Mouse (Mus musculus): ENCODE data around the gene Il17c.
A peak's percentile ranks its signal among the peaks of the same experiment; 100 is the strongest.

Gene Il17c

DNA sequence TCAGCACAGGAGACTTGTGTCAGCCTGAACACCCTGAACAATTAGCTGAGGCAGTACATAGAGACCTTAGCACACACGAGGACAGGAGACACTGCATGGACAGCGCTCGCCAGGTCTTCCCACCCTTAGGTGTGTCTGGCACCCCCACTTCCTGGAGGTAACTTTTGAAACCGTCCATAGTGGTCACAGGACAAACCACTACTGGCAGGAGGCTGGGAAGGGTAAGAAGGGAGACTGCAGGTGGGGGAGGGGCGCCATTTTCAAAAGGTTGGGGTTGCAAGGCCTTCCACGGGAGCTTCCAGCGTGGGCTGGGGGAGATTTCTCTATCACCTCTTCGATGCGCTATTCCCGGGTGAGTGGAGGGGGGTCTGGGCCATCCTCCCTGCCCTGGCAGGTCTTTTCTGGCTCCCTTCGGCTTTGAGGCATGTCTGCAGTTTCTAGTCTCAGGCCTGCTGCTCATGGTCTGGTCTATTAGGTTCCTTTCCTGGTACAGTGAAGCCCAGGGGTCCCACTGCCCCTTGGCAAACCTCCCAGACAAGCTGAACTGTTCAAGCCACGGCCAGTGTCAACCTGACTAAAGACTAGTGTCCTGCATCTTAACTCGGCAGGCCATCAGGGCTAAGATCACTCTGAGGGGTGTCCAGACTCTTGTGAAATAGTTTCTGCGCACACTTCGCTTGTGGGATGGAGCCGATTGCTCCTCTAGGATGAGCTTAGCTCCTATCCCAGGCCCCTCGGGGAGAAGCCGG is 10.0 kb downstream of the Il17c start:
- DNase-seq (ENCODE audit: low read depth): no peak

DNA sequence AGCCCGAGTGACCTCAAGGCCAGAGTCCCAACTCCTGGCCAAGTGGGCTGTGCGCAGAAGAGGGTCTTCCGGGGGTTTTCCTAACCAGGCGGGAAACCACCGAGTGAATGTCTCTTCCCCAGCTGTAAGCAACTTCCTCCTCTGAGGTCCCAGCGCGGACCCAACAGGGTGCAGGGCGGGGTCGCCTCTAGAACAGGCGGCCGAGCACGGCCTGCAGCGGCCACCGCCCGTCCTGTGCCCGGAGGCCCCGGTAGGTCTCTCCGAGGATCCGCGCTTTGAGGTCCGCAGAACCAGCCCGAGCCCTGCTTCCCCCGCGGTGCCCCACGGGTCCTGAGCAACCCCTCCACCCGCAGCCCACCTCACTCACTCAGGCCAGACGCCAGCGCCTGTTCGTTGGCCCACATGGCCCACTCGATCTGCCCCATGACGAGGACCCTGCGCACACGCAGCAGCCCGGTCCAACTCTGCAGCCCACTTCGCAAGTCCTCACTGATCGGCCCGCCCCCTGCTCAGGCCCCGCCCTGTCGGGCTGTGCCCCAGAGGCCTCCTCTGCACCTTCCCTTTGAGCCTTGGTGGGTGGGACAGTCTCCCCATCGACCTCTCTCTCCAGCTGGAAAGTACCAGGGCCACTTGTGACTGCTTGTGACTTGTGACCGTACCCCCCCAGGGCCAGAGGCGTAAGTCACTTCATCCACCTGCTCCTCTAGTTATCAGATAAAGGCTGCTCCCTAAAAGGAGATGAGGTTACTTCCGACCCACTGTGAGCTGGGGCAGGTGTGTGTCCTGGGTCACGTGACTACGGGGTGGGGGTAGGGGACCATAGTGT is 10.8 kb downstream of the Il17c start, which contains the start of gene Cyba:
Gene Cyba (minus strand): TSS at position 488 of the 826 bp plus-strand sequence.
- peak; percentile 82 for DNase-seq (ENCODE audit: low read depth)

DNA sequence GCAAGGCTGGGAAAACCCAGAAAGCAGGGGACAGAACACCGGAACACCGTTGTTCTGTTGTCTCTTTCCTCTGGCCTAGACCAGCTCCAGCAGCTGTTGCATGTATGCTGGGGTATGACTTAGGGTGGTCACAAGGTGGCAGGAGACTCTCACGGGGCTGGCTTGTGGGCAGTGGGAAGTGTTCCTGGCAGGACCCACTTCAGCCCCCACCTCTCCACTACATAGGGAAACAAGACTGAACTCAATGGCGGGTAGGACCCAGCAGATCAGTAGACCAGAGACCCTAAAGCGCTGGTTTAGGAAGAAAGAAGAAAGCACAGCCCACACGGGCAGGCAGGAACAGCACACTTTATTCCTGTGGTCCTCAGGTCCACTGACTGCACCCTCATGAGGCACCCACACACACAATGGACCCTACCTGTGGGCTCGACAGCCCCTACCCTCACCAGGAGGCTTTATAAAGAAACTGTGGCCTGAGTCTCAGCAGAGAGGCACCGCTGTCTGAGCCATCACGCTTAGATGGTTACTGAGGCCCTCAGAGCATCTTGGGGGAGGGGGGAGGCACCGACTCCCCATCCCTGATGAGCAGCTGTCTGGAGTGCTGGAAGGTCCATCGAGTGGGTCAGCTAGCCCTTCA is 11.6 kb downstream of the Il17c start:
- DNase-seq (ENCODE audit: low read depth): peak; percentile 51

DNA sequence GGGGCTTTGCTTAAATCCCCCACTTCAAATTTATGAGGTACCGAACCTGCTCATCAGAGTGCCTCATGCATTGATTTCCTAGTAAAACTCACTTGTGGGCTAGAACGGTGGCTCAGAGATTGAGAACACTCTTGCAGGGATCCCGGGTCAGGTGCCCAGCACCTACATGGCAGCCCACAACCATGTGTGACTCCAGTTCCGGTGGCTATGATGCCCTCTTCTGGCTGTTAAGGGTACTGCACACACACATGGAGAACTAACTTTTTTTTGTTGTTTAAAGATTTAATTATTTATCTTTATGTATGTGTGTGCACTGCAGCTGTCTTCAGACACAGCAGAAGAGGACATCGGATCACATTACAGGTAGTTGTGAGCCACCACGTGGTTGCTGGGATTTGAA is 13.6 kb downstream of the Il17c start:
- DNase-seq (ENCODE audit: low read depth): peak; percentile 26

DNA sequence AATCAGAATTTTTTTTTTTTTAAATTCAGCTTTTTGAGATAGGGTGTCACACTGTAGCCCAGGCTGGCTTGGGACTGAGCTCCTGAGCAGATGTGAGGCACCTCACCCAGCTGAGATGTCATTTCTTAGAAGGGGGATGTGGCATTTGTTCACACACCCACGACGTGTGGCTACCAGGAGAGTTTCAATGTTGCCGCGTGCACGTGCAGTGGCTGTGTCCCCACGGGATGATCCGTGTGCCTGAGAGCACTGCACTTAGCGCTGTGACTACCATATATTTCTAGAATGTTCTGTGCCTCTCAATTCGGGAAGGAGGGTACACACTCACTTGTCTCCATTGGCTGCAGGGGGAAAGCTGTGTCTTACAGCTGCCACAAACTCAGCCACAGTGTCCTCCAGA is 14.3 kb downstream of the Il17c start:
- no peak for DNase-seq (ENCODE audit: low read depth)

DNA sequence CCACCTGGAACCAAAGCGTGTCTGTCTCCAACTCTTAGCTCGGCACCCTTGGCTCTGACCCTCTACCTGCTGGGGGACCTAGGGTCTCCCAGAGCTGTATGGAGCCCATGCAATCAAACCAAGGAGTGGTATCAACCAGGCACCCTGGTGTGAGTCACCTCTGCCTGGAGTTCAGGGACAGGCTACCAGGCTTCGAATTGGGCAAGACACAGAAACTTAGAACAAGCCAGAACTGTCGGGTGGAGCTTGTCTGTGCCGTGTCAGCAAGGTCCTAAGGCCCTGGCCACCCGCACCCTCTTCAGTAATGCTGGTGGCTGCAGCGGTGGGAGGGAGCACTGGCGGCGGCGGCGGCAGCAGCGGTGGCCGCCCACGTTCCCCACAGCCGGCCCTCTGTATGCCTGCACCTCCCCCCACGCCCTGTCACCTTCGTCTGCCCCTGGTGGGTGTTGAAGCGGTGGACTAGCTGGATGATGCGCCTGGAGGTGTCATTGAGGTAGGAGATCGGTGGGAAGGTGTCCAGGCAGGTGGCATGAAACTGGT is 14.8 kb downstream of the Il17c start:
- DNase-seq (ENCODE audit: low read depth): no peak

DNA sequence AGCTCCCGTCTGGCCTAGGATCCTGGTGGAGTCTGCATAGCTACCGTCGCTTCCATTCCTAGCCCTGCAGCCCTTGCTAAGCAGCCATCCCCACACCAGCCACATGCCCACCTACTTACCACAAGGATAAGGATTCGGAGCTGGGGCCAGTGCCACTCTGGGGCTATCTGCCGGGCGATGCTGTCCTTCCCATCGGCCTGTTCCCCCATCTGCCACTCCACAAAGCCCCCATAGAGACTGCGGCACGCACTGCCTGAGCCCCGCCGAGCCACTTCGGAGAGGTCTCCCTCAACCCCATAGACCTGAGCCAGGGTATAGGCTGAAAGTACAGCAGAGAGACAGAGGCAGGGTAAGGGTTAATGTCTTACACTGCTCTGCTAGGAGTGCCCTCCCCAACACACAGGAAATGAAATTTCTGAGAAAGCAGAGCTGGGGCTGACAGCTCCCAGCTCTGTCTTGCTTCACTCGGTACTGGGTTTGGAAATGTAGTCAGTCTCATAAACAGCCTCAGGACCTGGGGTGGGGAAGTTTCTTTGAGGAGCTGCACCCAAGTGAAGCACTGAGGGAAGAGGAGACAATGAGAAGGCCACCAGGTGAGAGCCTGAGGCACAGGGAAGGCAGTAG is 16.0 kb downstream of the Il17c start:
- peak; percentile 38 for DNase-seq (ENCODE audit: low read depth)

DNA sequence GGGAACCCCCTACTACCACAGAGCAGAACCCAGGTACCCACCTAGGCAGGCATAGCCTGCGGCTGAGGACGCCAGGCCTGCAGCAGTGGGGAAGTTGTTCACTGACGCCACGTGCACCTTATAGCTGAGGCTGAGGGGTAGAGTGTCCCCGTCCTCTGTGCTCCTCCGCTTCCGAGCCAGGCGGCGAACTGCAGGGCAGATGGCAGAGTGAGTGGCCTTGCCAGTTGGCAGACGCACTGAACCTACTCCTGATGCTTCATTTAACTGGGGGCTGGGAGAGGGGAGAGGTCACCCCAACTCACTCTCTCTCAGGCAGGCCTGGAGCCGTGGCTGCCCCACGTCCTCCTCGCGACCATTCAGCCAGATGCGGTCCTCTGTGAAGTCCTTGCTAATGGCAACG is 17.5 kb downstream of the Il17c start:
- DNase-seq (ENCODE audit: low read depth): no peak

DNA sequence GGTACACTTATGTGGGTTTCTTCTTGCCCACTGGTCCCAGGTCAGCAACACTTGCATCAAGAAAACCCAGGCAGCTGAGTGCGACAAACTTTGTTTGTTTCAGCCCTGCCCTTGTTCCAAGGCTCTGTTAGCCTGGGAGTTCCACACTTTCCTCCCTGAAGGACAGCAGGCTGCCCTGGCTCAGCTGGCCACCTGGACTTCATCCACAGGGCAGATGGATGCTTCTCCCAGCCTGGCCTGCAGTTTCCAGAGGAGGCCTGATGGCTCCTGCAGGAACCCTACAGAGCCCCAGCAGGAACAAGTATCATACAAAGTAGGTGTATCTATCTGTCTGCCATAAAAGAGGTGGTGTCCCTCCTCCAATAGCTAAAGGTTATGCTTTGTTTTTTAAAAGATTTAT is 19.5 kb downstream of the Il17c start:
- DNase-seq (ENCODE audit: low read depth): no peak

DNA sequence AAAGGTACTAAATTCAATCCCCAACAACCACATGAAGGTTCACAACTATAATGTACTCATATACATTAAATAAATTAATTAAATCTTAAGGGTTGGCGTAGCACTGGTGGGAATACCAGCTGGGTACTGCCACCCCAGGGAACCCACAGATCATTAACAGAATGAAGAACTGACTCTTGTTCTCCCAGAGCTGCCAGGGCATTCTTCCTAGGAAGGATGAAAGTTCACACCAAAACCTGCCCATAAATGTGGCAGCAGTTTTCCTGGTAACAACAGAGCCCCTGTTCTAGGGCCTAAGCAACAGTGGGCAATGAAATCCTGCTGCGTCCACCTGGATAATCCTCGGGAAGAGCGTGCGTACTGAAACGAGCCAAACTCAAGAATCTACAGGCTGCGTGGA is 20.5 kb downstream of the Il17c start:
- no peak for DNase-seq (ENCODE audit: low read depth)

DNA sequence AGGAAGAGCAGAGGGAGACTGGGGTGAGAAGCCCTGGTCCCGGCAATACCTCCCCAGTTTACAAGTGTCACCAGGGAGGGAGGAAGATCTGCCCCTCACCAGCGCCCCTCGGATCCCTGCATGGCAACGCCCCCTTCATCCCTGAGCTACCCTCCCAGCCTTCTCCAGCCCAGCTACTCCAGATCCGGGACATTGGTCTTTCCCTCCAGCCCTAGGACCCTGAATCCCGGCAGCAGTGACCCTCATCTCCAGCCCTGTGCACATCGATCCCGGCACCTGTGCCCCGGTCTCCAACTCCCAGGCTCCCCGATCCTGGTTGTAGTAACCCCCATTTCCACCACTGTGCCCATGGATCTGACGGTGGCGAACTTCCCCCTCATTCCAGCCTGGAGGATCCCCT is 21.0 kb downstream of the Il17c start:
- no peak for DNase-seq (ENCODE audit: low read depth)

DNA sequence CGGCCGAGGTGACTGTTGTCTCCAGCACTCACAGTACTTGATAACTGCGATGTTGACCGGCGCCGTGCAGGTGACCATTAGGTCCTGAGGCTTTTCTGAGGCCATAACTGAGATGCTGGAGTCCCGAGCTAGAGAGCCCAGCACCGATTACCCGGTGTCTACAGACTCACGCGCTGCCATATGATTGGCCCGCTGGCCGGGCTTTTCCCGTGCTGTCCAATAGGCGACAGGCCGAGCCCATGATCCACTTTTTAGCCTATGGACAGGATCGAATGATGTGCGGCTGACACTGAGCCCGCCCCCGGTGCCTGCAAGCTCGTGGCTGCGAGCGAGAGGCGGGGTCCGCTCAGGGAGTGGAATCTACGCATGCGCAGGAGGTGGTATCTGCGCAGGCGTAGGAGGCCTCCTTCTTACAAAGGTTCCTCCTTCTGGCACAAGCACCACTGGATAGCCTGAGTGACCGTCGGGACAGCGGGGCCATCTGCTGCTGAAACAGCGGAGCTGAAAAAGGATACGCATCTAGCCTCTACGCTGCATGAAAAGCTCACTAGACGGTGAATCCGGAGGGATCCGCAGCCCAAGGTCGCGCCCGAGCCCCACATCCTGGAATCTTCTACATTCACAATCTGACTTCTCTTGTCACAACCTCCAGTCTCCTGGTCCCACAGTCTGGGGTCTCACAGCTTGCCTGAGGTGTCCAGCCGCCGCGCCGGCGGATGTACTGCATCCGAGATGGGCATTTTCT is 21.6 kb downstream of the Il17c start, which contains the start of gene Mvd:
Gene Mvd (minus strand): TSS at position 161 of the 745 bp plus-strand sequence.
- DNase-seq (ENCODE audit: low read depth): peak; percentile 99

DNA sequence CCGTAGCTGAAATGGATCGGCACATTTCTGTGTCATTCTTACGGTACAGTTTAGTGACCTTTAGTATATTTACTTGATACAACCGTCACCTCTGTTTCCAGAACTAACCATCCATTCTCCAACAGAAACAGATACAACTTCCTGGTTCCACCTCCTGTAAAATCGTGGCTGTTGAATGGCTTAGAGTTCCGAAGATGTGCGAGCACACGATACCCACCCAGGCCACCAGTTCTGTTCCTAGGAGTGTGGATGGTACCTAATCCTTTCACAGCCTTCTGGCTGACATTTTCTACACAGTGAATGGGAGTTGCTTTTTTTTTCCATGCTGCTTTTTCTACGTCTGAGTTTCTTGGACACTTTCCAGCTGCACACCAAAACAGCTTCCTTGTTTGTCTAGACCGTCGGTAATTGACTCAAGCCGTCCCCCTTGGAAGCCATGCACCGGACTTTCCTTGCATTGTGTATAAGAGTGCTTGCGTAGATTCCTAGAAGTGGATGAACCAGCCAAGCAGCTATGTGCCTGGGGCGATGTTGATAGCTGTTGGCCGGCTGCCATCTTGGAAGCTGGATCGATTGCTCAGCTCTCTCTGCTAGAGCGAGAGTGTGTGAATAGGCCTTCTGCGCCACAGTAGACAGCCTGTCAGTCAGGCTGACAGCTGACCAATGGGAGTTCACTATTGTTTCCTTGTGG is 22.4 kb downstream of the Il17c start:
- peak; percentile 90 for DNase-seq (ENCODE audit: low read depth)

DNA sequence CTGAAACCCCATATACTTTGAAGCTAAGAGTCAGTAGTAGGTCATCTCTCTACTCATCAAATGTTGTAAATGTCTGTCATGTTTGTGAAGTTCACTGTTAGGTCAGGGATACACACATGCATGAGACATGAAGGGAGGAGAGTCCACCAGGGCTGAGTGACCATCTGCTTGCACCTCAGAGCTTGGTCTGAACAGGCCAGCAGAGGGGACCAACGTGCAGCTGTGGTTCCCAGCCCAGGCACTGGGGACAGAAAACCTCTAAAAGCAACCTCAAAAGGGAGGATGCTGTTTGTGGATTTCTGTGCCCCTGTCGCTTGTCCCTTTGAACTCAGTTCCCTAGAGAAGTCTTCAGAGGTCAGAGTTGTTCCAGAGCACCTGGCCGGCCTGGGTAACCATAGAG is 23.4 kb downstream of the Il17c start:
- DNase-seq (ENCODE audit: low read depth): peak; percentile 62

DNA sequence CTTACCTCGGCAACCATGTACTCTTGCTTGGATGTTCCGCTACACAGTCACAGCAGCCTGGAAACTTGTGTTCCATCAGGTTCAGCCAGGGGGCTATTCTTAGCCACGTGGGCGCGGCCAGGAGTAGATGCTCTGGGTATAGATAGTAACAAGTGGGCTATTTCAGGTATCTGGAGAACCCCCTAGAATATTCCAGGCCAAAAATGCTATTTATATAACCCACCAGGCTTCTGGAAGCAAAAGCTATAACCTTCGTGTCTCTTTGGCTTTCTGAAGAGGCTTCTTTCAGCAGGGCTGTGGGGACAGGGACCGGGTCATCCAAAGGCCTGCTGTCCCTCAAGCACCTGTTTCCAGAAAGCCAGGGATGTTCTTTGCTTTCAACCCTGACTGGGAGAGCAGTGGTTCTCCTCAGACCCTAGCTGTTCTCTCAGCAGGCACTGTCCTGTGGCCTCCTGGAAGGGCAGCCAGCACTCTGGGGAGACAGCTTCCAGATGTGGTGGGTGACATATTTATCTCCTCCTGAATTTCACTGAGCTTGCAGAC is 29.4 kb downstream of the Il17c start:
- DNase-seq (ENCODE audit: low read depth): no peak

DNA sequence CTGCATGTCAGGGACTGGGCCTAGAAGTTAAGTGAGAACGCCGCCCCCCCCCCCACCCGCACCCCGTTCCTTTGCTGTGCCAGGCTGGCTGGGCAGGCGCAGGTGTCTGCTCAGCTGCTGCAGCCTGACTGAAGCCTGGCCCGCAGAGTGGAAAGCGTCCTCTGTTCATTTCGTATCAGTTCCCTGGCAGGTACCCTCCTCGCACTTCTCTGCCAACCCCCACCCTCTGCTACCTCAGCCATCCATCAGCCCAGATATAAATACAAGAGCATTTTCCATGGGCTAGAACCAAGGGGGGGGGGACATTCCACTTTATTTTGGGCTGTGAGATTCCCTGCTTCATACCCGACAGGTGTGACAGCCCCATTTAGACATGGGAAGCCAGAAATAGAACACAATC is 30.3 kb downstream of the Il17c start:
- DNase-seq (ENCODE audit: low read depth): no peak

DNA sequence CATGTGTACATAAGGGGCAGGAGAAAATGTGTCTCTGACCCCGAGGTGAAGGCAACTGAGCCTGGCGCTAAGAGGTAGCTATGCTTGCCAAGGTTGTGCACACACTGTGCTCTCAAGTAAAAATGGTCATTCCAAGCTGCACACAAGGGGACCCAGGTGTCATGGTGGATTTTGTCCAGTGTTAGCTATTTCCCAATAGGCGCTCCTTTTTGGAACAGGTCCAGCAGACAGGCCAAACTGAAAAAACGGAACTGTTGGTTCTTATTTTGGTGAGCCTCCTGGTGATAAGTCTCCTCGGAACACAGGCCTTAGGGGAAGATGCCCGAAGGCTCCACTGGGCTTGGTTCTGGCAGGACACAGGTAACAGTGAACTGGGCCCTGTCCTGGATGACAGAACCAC is 32.6 kb downstream of the Il17c start:
- peak; percentile 49 for DNase-seq (ENCODE audit: low read depth)

DNA sequence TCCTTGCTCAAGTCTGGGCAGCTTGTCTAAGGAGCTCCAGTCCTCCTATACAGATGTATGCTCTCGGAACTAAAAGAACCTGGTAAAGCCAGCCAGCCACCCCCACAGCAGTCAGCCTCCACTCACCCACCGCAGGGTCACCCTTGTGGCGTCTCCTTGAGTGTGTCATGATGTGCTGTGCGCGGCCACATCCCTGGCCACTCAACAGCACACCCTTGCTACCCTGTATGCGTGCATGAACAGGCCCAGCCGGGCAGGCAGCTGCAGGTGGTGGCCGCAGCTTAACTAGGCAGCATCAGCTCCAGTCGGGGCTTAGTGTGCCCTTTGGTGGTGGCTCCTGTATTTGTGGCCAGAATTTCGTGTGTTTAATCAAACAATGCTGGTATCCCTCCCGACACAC is 35.4 kb downstream of the Il17c start:
- no peak for DNase-seq (ENCODE audit: low read depth)

DNA sequence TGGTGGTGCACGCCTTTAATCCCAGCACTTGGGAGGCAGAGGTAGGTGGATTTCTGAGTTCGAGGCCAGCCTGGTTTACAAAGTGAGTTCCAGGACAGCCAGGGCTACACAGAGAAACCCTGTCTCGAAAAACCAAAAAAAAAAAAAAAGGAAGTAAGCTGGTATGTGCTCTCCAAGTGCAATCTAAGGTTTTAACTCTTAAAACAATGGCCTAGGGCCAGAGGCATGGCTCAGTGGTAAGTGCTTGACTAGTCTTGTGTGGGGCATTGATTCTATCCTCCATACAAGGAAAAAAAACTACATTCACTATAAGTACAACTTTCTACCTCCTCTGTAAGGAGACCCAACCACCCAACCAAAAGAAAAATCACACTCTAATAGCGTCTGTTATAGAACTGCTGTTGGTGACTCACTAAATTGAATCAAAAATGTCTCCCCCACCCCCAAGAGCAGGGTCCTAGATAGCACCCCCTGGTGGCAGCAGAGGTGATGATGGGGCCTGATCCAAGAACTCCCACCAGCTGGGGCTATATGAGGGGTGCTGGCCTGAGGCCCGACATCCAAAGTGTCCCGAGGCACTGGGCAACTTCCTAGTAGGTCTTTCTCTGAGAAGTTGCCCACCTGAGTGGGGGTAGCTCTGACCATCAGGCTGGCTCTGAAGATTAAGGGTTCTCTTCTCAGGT is 37.5 kb downstream of the Il17c start:
- no peak for DNase-seq (ENCODE audit: low read depth)

DNA sequence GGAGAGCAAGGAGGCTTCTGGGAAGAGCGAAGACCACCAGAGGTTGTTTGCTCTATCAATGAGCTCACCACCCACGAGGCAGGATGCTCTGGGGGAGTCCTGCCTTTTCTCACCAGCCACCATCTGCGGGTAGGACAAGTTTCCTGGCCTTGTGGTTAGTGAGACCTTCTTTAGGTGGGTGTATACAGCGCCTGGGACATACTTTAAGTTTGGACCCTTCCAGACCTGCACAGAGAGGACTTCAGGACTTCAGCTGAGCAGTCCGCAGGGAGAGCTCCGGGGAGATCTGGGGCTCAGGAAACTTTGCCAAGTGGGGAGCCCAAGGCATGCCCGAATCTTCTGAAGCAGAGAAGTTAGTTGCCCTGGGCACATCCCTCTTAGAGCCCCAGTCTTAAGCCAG is 38.2 kb downstream of the Il17c start:
- no peak for DNase-seq (ENCODE audit: low read depth)
